Mouse (Mus musculus) common myeloid progenitor, adult 5-6 weeks (primary cell): ENCODE measurements around the gene Jun. TPM values are rescaled to one million over a fixed set of nuclear protein-coding genes. Genes with fewer than 3 reads are reported as not detected.

Experiments used
- ATAC-seq: replicated peaks from 2 replicates; pipeline ENCODE4 v1.8.0; 2016; ENCODE audit warnings: low read depth, mild to moderate bottlenecking, moderate TSS enrichment, inconsistent platforms; ENCODE audit not compliant: poor library complexity, severe bottlenecking
- total RNA-seq: library from RNA; stranded (forward); fragments of 200-1000, 187-1606 nt; gene quantifications from 2 replicates; pipeline ENCODE4 v1.2.3, GENCODE M21; 2017

Gene Jun
- total RNA-seq, 1 experiment from 2014 or later, result 381 TPM

GRCm38 (mm10) chr4:95075591-95076002 lies 23.6 kb upstream of the Jun start:
- peak; percentile 71 for ATAC-seq

GRCm38 (mm10) chr4:95074319-95074718 lies 22.3 kb upstream of the Jun start:
- no peak for ATAC-seq

- no peak for ATAC-seq
Measured at GRCm38 (mm10) chr4:95073214-95073750, 21.3 kb upstream of the Jun start.

GRCm38 (mm10) chr4:95070407-95070806 lies 18.4 kb upstream of the Jun start:
- 0 out of 2 replicates have a peak, but pooled peaks have one; percentile 48 for ATAC-seq

- no peak for ATAC-seq
Measured at GRCm38 (mm10) chr4:95068045-95068948, 16.3 kb upstream of the Jun start.

- no peak for ATAC-seq
Measured at GRCm38 (mm10) chr4:95063609-95064210, 11.7 kb upstream of the Jun start.

GRCm38 (mm10) chr4:95062873-95063272 lies 10.9 kb upstream of the Jun start:
- no peak for ATAC-seq

GRCm38 (mm10) chr4:95057264-95057663 lies 5.2 kb upstream of the Jun start:
- no peak for ATAC-seq

- ATAC-seq, result no peak
Measured at GRCm38 (mm10) chr4:95055276-95055675, 3.3 kb upstream of the Jun start.

- ATAC-seq, result no peak
Measured at GRCm38 (mm10) chr4:95054336-95054735, 2.3 kb upstream of the Jun start.

- ATAC-seq, result no peak
Measured at GRCm38 (mm10) chr4:95053791-95054117, 1.7 kb upstream of the Jun start.

- ATAC-seq, result peak; percentile 22
Measured at GRCm38 (mm10) chr4:95053041-95053790, 1.2 kb upstream of the Jun start.

- peak; percentile 6 for ATAC-seq
Measured at GRCm38 (mm10) chr4:95051311-95051871, 631 bp downstream of the Jun start.

- ATAC-seq, result no peak
Measured at GRCm38 (mm10) chr4:95050518-95051278, 1.3 kb downstream of the Jun start.

GRCm38 (mm10) chr4:95049884-95050517 lies 2.0 kb downstream of the Jun start:
- ATAC-seq, result no peak

- no peak for ATAC-seq
Measured at GRCm38 (mm10) chr4:95049153-95049552, 2.9 kb downstream of the Jun start.

GRCm38 (mm10) chr4:95048731-95049100 lies 3.3 kb downstream of the Jun start:
- no peak for ATAC-seq

GRCm38 (mm10) chr4:95048021-95048730 lies 3.8 kb downstream of the Jun start:
- ATAC-seq, result no peak; the same call in 1 of the 2 replicates
